Mouse (Mus musculus) induced T-regulatory cell, adult 2 months (primary cell): ENCODE results near the gene Opcml.

Source experiments
- DNase-seq: peaks from one replicate; pipeline ENCODE4 v3.0.0-alpha.2; 2012; ENCODE audit warnings: low read depth

The Opcml gene

GRCm38 (mm10) chr9:28163946-28164345 is 373.4 kb downstream of the Opcml start:
- no peak for DNase-seq

- no peak for DNase-seq
Observed at GRCm38 (mm10) chr9:28171890-28172289, 381.3 kb downstream of the Opcml start.

- no peak for DNase-seq
Observed at GRCm38 (mm10) chr9:28177052-28177451, 386.5 kb downstream of the Opcml start.

GRCm38 (mm10) chr9:28178123-28178887 is 387.7 kb downstream of the Opcml start:
- DNase-seq = no peak

- no peak for DNase-seq
Observed at GRCm38 (mm10) chr9:28181916-28182315, 391.3 kb downstream of the Opcml start.

- no peak for DNase-seq
Observed at GRCm38 (mm10) chr9:28190226-28190625, 399.7 kb downstream of the Opcml start.

- DNase-seq = no peak
Observed at GRCm38 (mm10) chr9:28190751-28191150, 400.2 kb downstream of the Opcml start.

- DNase-seq = no peak
Observed at GRCm38 (mm10) chr9:28196550-28196949, 406.0 kb downstream of the Opcml start.

GRCm38 (mm10) chr9:28197061-28197460 is 406.5 kb downstream of the Opcml start:
- no peak for DNase-seq

- DNase-seq = no peak
Observed at GRCm38 (mm10) chr9:28197631-28198030, 407.1 kb downstream of the Opcml start.

GRCm38 (mm10) chr9:28198106-28198694 is 407.6 kb downstream of the Opcml start:
- DNase-seq = no peak

GRCm38 (mm10) chr9:28207441-28207840 is 416.9 kb downstream of the Opcml start:
- DNase-seq = no peak

- no peak for DNase-seq
Observed at GRCm38 (mm10) chr9:28208696-28209095, 418.1 kb downstream of the Opcml start.

GRCm38 (mm10) chr9:28211877-28212276 is 421.3 kb downstream of the Opcml start:
- DNase-seq = no peak

GRCm38 (mm10) chr9:28213893-28214292 is 423.3 kb downstream of the Opcml start:
- no peak for DNase-seq

GRCm38 (mm10) chr9:28218026-28218646 is 427.6 kb downstream of the Opcml start:
- no peak for DNase-seq

- DNase-seq = no peak
Observed at GRCm38 (mm10) chr9:28222726-28223125, 432.2 kb downstream of the Opcml start.

- DNase-seq = no peak
Observed at GRCm38 (mm10) chr9:28225824-28226569, 435.4 kb downstream of the Opcml start.

- no peak for DNase-seq
Observed at GRCm38 (mm10) chr9:28226570-28226951, 436.0 kb downstream of the Opcml start.

- DNase-seq = no peak
Observed at GRCm38 (mm10) chr9:28238450-28238849, 447.9 kb downstream of the Opcml start.

- no peak for DNase-seq
Observed at GRCm38 (mm10) chr9:28247742-28248503, 457.3 kb downstream of the Opcml start.

GRCm38 (mm10) chr9:28251341-28251740 is 460.8 kb downstream of the Opcml start:
- DNase-seq = no peak
